Mouse (Mus musculus): ENCODE data around the gene Pde3a. TPM values are rescaled to one million over a fixed set of nuclear protein-coding genes. Genes with fewer than 3 reads are reported as not detected.

Pde3a gene
- total RNA-seq (2014; fragmentation: Nextera tagmentation) (not detected in 2 replicates), total RNA-seq (2017) (not detected in 2 replicates)

DNA sequence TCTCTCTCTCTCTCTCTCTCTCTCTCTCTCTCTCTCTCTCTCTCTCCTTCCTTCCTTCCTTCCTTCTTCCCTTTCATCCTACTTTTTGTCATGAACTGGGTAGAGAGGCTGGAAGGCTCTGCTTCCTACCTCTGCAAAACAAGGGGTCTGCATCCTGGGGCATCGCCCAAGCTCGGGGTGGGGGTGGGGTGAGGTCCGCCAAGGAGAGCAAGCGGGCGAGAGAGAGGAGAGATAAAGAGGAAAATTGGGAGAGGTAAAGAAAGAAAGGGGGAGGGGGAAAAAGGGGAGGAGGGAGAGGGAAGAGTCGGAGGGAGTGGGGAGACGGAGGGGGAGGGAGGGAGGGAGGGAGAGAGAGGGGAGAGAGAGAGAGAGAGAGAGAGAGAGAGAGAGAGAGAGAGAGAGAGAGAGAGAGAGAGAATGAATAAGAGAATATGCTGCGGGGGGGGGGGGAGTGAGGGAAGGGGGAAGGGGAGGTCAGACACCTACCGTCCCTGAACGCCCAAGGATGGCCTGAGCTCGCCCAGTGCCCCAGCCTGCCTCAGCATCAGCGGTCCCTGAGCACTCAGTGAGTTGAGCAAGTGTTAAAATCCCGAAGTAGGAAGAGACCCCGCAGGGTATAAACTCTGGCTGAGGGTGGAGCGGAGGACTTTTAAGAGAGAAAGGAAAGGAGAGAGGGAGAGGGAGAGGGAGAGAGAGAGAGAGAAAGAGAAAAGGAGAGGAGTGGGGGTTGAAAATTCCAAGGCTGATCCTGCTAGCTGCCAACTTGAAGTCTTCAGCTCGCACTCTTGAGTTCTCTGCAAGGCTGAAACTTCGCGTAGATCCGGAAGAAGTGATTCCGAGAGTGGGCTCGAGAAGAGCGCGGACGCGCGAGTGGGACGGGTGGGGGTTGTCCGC is at the start of gene Pde3a:
Gene Pde3a, plus strand, starts transcription at position 579 of the 894 bp plus-strand sequence.
- no peak for ATAC-seq (replicated peaks; ENCODE audit: poor library complexity, severe bottlenecking)

DNA sequence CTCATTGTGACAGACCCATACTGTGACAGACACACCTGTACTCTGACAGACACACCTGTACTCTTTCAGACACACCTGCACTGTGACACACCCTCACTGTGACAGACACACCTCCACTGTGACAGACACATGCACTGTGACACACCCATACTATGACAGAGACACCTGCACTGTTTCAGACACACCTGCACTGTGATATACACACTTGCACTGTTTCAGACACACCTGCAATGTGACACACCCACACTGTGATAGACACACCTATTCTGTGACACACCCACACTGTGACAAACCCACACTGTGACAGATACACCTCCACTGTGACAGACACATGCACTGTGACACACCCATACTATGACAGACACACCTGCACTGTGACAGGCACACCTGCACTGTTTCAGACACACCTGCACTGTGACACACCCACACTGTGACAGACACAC is 48.9 kb upstream of the Pde3a start:
- ATAC-seq (replicated peaks; ENCODE audit: poor library complexity, severe bottlenecking): no peak

DNA sequence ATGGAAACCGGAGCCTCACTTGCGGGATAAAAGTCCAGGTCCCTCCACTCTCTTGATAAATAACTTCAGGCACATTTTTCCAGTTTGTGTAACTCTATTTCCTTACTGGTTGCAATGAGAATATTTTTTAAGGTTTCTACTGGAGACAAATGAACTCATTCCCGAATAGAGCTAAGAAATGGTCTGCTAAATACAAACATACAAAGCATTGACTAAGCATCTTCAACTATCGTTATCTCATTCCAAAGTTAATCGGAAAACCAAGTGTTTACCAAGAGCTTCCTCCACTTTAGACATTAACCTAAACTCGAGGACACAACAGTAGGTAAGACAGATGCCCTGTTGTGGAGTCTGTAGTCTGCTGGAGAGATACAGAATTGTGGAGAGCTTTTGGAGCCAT is 41.5 kb upstream of the Pde3a start:
- ATAC-seq (replicated peaks; ENCODE audit: poor library complexity, severe bottlenecking): no peak

DNA sequence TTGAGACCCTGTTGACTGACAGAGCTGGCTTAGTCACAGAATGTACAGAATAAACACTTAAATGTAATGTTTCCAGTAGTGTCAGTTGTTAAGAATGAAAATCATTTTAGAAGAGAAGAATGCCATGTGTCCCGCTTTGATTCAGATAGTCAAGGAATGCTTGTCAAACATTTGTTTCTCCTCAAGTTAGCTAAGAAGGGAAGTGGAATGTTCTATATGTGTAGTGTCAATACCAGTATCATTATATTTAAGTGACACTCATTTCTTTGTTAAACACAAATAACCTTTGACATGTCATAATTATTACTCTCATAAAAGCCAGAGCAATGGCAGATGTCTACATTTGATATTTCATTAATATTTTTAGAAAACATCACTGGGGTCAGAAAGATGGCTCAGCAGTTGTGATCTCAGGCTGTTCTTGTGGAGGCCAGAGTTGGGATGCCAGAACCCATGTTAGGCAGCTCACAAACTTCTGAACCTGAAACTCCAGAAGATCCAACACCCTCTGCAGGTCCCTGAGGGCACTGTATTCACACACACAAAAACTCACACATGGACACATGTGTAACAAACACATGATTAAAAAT is 40.7 kb upstream of the Pde3a start:
- no peak for ATAC-seq (replicated peaks; ENCODE audit: poor library complexity, severe bottlenecking)

DNA sequence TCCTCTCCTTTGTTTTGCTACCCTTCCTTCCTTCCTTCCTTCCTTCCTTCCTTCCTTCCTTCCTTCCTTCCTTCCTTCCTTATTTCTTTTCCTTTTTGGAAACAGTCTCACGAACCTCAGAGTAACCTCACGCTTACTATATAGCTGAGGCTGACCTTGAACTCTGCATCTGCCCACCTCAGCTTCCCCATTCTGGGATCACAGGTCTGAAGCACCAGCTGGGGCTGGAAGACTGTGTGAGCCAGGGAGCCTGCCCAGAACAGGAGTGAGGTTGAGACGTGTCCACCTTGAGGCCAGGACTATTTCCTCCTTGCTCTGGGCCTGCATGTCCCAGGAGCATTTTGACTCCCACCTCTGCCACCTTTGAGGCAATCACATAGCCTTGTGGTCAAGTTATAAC is 39.0 kb upstream of the Pde3a start:
- no peak for ATAC-seq (replicated peaks; ENCODE audit: poor library complexity, severe bottlenecking)

DNA sequence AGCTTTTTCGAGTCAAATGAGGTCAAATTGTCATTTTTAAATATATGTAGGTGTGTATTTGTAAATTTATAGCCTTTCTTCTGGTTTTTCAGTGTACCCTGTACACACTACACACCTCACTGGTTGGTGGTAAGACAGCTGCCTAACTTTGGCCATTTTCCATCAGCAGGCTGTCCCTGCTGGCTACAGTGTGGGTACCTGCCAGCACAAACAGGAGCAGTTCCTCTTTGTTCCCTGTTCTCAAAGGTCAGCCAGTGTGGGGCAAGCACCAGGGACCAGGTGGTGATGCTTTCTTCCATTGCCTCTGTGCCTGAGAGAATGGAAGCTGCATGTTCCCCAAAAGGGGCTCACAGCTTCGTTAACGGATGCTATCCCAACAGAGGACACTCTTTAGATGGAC is 28.0 kb upstream of the Pde3a start:
- no peak for ATAC-seq (replicated peaks; ENCODE audit: poor library complexity, severe bottlenecking)

DNA sequence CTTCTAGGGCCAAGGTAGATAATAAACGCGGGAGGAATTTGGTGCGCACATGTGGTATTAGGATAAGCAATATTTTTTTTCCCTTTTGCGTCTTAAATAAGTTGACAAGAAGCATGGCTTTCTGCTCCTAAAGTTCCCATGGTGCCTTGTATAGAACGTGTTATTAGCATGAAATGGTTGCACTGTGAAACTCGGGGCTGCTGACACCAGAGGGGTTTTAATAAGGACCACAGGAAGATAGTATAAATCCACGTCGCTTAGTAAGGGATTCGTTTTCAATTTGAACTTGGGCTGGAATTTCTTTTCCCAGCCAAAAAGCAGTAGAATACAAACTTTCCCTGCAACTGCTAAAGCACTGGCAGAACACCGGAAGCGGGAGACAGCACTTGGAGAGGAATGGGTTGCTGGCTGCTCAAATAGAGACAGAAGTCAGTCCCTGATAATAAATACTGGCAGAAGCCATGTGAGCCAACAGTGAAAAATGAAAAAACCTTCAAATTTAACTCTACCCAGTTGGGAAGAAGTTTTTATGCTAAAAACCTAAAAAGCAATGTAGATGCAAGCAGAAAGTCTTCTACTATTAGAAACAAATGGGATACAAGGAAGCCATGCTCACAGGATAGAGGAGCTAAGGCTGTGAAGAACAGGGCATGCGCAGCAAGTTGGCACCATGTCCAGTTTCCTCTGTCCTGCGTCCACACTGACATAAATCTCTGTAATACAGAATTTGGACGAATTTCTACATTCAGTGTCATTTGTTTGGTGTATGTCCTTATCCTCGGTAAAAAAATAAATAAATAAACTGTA is 22.0 kb upstream of the Pde3a start:
- no peak for ATAC-seq (replicated peaks; ENCODE audit: poor library complexity, severe bottlenecking)

DNA sequence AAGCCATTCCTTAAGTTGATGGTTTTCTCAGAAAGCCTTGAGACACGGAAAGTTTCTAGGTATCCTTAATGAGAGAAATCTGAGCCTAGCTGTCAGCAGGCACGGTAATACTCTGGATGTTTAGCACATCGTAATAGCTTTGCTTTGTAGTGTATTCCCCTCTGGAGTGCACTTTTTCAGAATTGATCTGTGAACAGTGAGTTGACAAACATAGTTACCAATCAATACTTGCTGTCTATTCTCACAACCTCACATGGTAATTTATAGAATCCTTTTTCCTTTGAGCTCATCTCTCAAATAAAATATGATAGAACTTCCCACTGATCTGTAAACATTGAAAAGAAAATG is 21.4 kb upstream of the Pde3a start:
- ATAC-seq (replicated peaks; ENCODE audit: poor library complexity, severe bottlenecking): no peak

DNA sequence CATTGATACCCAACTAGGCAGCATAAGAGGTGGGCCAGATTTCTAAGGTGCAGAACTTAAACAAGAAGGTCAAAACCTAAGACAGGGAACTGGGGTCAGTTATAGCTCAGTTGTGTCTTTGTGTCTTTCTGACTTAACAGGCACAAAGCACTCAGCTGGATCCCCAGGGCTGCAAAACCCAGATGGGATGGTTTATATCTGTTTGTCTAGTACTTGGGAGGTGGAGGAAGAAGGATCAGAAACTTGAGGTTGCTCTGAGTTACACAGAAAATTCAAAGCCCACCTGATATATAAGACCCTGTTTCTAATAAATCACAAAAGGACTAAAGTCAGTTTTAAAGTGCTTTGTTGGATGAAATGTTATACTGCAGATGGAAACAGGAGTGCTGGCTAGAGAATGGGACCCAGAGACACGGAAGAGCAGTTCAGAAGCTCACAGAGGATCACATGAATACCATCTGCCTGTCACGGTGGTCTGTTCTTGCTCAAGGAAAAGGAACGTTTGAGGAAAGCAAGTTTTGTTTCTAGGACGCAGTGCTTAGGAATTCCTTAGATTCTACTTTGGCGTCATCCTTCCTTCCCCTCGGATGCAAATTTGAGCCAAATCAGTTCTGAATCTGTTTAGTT is 16.2 kb upstream of the Pde3a start:
- ATAC-seq (replicated peaks; ENCODE audit: poor library complexity, severe bottlenecking): no peak

DNA sequence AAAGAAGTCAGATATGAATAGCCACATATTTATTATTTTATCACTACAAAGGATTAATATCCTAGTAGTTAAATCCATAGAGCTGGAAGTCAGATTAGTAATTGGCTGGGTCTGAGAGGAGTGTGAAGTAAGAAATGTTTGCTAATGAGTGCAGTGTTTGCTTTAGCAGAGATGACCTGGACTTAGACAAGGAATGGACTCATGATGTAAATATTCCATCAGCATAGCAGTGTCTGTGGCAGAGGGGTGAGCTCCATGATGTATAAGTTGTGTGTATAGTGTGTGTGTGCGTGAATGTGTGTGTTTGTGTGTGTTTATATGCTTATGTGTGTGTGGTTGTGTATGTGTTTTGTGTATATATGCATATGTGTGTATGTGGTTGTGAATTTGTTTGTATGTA is 7.3 kb upstream of the Pde3a start:
- ATAC-seq (replicated peaks; ENCODE audit: poor library complexity, severe bottlenecking): no peak

DNA sequence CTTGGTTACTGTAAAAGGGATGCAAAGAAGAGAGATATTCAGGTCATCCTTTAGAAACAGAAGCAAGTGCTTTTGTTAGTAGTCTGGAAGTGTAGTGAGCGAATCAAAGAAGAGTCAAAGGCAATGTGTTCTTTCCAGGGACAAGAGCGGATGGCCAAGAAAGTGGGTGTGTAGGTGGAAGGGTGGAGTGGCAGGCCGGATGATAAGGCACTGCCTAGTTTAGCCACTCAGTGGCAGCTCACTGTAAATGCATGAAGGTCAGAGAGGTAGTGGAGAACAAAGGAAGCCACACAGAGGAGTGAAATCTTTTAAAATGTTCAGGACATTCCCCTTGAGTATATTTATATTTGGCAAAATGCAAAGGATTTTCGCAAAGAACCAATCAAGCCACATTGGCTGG is 4.0 kb upstream of the Pde3a start:
- ATAC-seq (replicated peaks; ENCODE audit: poor library complexity, severe bottlenecking): no peak

DNA sequence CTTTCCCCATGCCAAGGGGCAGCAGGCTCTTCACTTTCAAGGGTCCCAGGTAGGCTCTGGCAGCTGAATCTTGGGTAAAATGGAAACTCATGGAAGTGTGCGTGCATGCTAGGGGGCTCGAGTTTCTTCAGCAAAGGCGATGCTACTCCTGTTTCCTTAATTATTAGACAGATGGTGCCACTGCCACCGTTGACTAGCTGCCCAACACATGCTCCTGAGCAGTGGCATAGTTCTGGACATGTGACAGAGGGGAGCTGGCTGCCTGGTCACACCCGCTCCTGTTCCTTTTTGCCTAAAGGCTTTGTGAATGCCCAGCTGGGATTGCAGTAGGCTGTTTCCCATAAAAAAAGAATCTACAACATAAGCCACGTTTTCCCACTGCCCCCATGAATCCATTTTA is 2.7 kb upstream of the Pde3a start:
- no peak for ATAC-seq (replicated peaks; ENCODE audit: poor library complexity, severe bottlenecking)

DNA sequence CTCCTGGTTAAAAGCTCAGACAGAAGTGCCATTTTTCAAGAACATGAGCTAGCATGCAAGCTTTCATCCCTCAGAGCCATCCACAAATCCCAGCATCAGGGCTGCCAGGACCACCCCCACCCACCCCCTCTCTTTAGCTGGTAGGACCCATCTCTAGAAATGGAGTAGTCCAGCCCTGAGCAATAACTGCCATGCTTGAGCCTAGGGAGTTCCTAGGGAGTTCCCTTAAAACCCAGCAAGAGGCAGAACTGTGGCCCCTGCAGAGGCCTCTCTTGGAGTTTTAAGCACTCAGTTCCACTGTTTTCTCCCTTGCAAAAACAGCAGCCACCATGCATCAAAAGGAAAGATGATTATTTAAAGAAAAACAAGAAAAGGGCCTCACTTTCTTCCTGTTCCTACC is 988 bp upstream of the Pde3a start:
- ATAC-seq (replicated peaks; ENCODE audit: poor library complexity, severe bottlenecking): no peak

DNA sequence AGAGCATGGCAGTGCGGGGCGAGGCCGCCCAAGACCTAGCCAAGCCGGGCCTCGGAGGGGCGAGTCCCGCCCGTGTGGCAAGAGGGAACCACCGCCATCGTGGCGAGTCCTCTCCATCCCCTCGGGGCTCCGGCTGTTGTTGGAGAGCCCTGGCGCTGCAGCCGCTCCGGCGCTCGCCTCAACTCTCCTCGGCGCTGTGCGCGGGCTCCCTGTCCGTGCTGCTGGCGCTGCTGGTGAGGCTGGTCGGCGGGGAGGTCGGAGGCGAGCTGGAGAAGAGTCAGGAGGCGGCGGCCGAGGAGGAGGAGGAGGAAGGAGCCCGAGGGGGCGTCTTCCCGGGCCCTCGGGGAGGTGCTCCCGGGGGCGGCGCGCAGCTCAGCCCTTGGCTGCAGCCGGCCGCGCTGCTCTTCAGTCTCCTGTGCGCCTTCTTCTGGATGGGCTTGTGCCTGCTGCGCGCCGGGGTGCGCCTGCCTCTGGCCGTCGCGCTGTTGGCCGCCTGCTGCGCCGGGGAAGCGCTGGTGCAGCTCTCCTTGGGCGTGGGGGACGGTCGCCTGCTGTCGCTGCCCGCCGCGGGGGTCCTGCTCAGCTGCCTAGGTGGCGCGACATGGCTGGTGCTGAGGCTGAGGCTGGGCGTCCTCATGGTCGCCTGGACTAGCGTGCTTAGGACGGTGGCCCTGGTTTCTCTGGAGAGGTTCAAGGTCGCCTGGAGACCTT is 671 bp downstream of the Pde3a start:
- ATAC-seq (replicated peaks; ENCODE audit: poor library complexity, severe bottlenecking): peak; percentile 55

DNA sequence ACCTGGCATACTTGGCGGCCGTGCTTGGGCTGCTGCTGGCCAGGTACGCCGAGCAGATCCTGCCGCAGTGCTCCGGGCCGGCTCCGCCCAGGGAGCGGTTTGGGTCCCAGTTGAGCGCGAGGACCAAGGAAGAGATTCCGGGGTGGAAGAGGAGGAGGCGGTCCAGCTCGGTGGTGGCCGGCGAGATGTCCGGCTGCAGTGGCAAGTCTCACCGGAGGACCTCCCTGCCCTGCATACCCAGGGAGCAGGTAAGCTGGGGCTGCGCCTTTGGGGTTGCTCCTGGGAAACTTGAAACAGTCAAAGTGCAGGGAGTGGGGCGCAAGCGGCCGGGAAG is 1.2 kb downstream of the Pde3a start:
- ATAC-seq (replicated peaks; ENCODE audit: poor library complexity, severe bottlenecking): no peak; the same call in 1 of the 2 replicates

DNA sequence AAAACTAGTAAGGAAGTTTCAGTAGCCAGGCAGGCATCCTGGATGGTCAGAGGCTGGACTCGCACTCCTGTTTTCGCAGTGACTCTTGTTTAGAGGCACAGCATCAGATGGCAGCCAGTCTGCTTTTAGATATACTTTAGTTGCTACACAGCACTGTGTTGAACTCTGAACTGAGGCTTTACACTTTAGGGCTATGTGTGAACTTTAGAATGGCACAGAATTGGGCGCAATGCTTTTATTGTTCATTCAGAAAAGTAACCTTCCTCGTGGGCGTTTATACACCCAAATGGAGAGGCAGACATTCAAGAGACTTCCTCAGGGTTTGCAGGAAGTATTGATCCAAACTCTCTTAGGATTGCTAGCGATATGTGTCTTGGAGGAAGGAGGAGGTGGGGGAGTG is 1.9 kb downstream of the Pde3a start:
- ATAC-seq (replicated peaks; ENCODE audit: poor library complexity, severe bottlenecking): no peak

DNA sequence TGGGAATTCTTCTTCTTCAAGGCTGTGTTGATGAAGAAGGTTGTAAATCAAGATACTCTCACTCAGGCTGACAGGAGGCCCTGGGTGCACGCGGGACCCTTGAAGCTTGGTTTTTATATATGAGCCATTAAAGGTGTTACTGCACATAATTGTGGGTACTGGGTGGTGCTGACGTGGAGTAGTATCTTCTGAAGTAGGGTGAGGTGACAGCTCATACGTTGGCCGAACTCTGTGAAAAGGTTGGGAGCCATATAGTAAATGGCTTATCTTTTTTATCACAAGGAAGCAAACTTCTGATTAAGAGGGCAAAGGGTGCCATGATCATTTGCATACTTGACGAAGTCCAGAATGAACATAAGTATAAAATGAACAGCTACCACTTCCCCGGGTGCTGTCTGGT is 3.5 kb downstream of the Pde3a start:
- ATAC-seq (replicated peaks; ENCODE audit: poor library complexity, severe bottlenecking): no peak

DNA sequence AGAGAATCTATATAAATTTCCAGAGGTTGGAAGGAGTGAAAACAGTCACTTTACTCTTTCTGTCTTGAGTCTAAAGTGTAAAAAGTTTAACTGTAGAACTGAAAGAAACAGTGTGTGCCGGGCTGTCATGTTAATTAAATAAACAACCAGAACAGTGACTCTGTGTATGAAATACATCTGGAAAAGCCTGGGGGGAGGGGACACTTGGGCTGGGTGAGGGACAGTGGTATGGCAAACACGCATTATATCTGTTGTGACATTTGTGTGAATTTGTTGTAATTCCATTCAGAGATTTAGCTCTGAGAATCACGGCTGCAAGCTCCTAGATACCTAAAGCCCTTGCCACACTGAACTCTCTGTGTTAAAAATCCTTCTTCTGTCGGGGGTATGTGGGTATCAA is 5.9 kb downstream of the Pde3a start:
- ATAC-seq (replicated peaks; ENCODE audit: poor library complexity, severe bottlenecking): no peak

DNA sequence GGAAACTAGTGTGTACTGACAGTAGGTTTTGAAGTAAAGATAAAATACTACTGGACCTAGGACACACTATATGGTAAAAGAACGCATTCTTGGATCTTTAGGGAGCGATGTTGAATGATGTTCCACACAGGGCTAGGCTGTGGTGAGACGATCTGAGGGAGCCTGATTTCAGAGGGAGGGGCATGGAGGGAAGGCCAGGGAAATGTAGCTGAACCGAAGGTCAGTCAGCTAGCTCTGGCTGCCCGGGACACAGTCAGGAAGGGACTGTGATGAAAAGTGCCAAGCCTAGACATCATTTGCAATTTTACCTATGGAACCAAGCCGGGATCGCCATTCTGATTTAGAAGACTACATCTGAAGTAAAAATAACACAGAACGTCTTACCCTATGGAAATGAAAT is 7.8 kb downstream of the Pde3a start:
- ATAC-seq (replicated peaks; ENCODE audit: poor library complexity, severe bottlenecking): no peak
